Mouse (Mus musculus): ENCODE data around the gene Grin3b.

DNA sequence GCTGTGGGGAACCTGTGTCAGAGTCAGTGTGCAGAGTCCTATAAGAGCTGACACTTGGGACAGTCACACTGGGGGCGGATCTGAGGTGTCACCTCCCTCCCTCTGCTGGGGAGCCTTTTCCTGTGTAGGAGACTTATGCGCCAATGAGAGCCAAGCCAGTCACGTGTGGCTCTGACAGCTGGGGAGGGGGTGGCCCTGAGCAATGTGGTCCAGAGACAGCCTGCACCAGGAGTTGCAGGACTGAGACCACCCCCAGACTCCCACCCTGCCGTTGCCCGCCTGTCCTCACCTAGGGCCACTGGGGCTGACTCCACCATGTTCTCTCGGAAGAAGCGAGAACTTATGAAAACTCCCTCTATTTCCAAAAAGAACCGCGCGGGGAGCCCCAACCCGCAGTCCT, 46.0 kb downstream of the Grin3b start, which contains the start of gene Arhgap45:
- TF ChIP-seq MAFK (IDR thresholded peaks at IDR 0.05; ENCODE audit: insufficient read depth, low read depth, low read length) (no peak), ZC3H11A (IDR thresholded peaks at IDR 0.05; ENCODE audit: borderline replicate concordance, low read depth, low read length) (no peak), ZNF384 (IDR thresholded peaks at IDR 0.05; ENCODE audit: low read depth, low read length) (no peak), CHD2 (IDR thresholded peaks at IDR 0.05; ENCODE audit: low read depth, low read length) (no peak)
